Comparison of ENCODE assay signal across 9 mouse cellular contexts in the genomic region with DNA sequence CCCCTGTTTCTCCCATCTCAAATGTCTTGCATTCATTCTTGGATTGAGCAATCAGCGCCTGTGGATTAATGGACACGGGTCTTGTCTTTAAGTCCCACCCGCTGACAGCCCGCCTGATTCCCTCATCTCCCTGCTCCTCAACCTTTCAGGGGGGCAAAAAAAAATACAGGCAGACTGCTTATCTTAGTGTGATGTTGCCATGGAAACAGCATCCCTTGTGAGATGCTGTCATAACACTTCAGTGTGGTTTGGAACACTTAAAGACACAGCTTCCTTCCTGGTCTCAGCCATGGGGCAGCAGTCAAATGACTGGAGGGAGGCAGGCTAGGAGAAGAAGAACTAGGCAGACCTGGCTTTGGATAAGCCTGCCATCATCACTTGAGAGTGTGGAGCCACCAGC. TPM values are rescaled to one million over a fixed set of nuclear protein-coding genes. Genes with fewer than 3 reads are reported as not detected.
DNase-seq lines count a peak whose midpoint lies in the region; ATAC-seq lines count a peak whose summit lies in the region.
"Had no signal": no experiment of that assay in that cellular context is flagged by ENCODE, and none has a peak within 500 bp of the region (broad histone marks: within the 10 kb centered on the region; RNA-seq: fewer than 3 reads in every experiment).

No protein-coding gene starts in this region.

- peak; percentile 43 for DNase-seq in layer of hippocampus, adult 9-11 months
- DNase-seq in layer of hippocampus, adult 11-12 months (ENCODE audit: low spot score): no peak
- DNase-seq in cerebellum, postnatal 14 days: no peak
- DNase-seq in lung, postnatal 36 days: no peak
- no peak for DNase-seq in frontal cortex, postnatal 14 days (ENCODE audit: low spot score in 2 of 2)
- DNase-seq: thymus, adult 18-20 months had no signal

- no peak overlapping the region for H3K9ac ChIP-seq in embryonic facial prominence, embryonic 12.5 days
- peak overlapping the region; percentile 7; the same call in 1 of the 2 replicates for H3K9ac ChIP-seq in hindbrain, embryonic 15.5 days
- H3K9ac ChIP-seq in neural tube, embryonic 14.5 days (replicated peaks; ENCODE audit: low read depth, low read length): no peak overlapping the region

- 42% methylated on average over 4 of the region's 4 CpGs for WGBS in embryonic facial prominence, embryonic 12.5 days
- 26% methylated on average over 4 of the region's 4 CpGs for WGBS in hindbrain, embryonic 15.5 days
- 18% methylated on average over 4 of the region's 4 CpGs for WGBS in neural tube, embryonic 14.5 days

- H3K9me3 ChIP-seq in embryonic facial prominence, embryonic 12.5 days: no peaks in the 10 kb centered on the region
- H3K9me3 ChIP-seq in hindbrain, embryonic 15.5 days: no peaks in the 10 kb centered on the region
- H3K9me3 ChIP-seq in neural tube, embryonic 14.5 days (ENCODE audit: control insufficient read depth, low read length): no peaks in the 10 kb centered on the region

- no peak overlapping the region for H3K4me2 ChIP-seq in embryonic facial prominence, embryonic 12.5 days (replicated peaks)
- peak overlapping the region; percentile 24; the same call in 1 of the 2 replicates for H3K4me2 ChIP-seq in hindbrain, embryonic 15.5 days
- H3K4me2 ChIP-seq in neural tube, embryonic 14.5 days (ENCODE audit: low read depth, low read length): no peak overlapping the region

- no peak overlapping the region for H3K4me3 ChIP-seq in embryonic facial prominence, embryonic 12.5 days
- H3K4me3 ChIP-seq in hindbrain, embryonic 15.5 days: no peak overlapping the region
- no peak overlapping the region for H3K4me3 ChIP-seq in neural tube, embryonic 14.5 days (ENCODE audit: low read depth, low read length)

- no peaks in the 10 kb centered on the region for H3K36me3 ChIP-seq in embryonic facial prominence, embryonic 12.5 days
- no peaks in the 10 kb centered on the region for H3K36me3 ChIP-seq in hindbrain, embryonic 15.5 days
- no peaks in the 10 kb centered on the region for H3K36me3 ChIP-seq in neural tube, embryonic 14.5 days (ENCODE audit: control insufficient read depth, insufficient read depth, low read length)

- ATAC-seq in embryonic facial prominence, embryonic 12.5 days (ENCODE audit: insufficient number of reproducible peaks, insufficient read depth, low FRiP score, low TSS enrichment): no peak
- ATAC-seq in hindbrain, embryonic 15.5 days (ENCODE audit: low FRiP score, low read depth): peak; percentile 32; the same call in 1 of the 2 replicates
- ATAC-seq in neural tube, embryonic 14.5 days (ENCODE audit: low read depth): no peak

- H3K27ac ChIP-seq in embryonic facial prominence, embryonic 12.5 days: peak overlapping the region; percentile 9
- H3K27ac ChIP-seq in hindbrain, embryonic 15.5 days (replicated peaks): peak overlapping the region; percentile 83
- peak overlapping the region; percentile 88 for H3K27ac ChIP-seq in neural tube, embryonic 14.5 days (ENCODE audit: low read depth, low read length)

- H3K4me1 ChIP-seq in embryonic facial prominence, embryonic 12.5 days: peaks cover 75% of the 10 kb centered on the region
- H3K4me1 ChIP-seq in hindbrain, embryonic 15.5 days (replicated peaks): peaks cover 85% of the 10 kb centered on the region
- peaks cover 61% of the 10 kb centered on the region for H3K4me1 ChIP-seq in neural tube, embryonic 14.5 days (ENCODE audit: control insufficient read depth, insufficient read depth, low read length)

- H3K27me3 ChIP-seq in embryonic facial prominence, embryonic 12.5 days: no peaks in the 10 kb centered on the region
- no peaks in the 10 kb centered on the region for H3K27me3 ChIP-seq in hindbrain, embryonic 15.5 days
- no peaks in the 10 kb centered on the region for H3K27me3 ChIP-seq in neural tube, embryonic 14.5 days (ENCODE audit: control insufficient read depth, insufficient read depth, low read length)

RNA-seq across cellular contexts. Expression of gene Tspan18, which starts 47.0 kb away (rescaled TPM):
- polyA plus RNA-seq in embryonic facial prominence, embryonic 12.5 days (2016; fragmentation: Nextera tagmentation; extraction: Ambion mirVana): 16.1 and 16.3 TPM in 2 replicates
- 17.9 and 23.5 TPM in 2 replicates for polyA plus RNA-seq in hindbrain, embryonic 15.5 days (2015; fragmentation: Nextera tagmentation; extraction: Ambion mirVana)
- 30.2 and 34.7 TPM in 2 replicates for polyA plus RNA-seq in neural tube, embryonic 14.5 days (2014; fragmentation: Nextera tagmentation; extraction: Ambion mirVana)

Comparison
In these comparisons a context has a peak if more than half of its experiments do, and no peak if none do; other contexts are left out.
1. H3K27ac ChIP-seq: peak in every context shown above with its lines; median percentile 88 in neural tube, embryonic 14.5 days; 83 in hindbrain, embryonic 15.5 days; 9 in embryonic facial prominence, embryonic 12.5 days.